Mouse (Mus musculus) retina, embryonic 14.5 days (tissue): ENCODE data around the gene Ifi203.
"Not testable (repeated sequence)": the region's sequence is repeated elsewhere in the genome, so short reads cannot be mapped to it uniquely, and the experiment has no call there.

ENCODE experiments used
- DNase-seq: peaks from one replicate; pipeline ENCODE4 v3.0.0-alpha.2; 2015; ENCODE audit warnings: low spot score

The Ifi203 gene

DNA sequence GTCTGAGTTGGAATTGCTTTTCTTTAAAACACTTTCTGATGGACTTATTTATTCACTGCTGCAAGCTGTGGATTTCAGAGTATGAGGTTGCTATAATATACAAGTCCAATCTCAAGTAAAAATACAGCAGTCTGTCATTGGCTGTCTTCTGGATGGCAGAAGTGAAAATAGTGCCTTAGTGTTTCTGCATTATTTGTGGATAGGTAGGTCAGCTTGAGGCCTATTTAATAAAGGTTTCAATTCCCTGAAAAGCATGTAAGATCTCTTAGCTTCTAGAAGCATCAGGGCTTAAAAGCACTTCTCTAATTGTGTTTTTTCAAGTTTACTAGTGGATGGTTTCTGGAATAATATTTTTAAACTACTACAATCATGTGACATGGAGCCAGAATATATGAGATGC is 52.7 kb downstream of the Ifi203 start:
- DNase-seq = not testable (repeated sequence)

GRCm38 (mm10) chr1:173887026-173887787 is 55.3 kb downstream of the Ifi203 start:
- DNase-seq = not testable (repeated sequence)

- DNase-seq = not testable (repeated sequence)
These were observed 62.3 kb downstream of the Ifi203 start for GRCm38 (mm10) chr1:173880004-173880666.

- not testable (repeated sequence) for DNase-seq
These were observed 63.1 kb downstream of the Ifi203 start for GRCm38 (mm10) chr1:173879225-173879987.

GRCm38 (mm10) chr1:173878264-173878663 is 64.2 kb downstream of the Ifi203 start:
- DNase-seq = not testable (repeated sequence)

DNA sequence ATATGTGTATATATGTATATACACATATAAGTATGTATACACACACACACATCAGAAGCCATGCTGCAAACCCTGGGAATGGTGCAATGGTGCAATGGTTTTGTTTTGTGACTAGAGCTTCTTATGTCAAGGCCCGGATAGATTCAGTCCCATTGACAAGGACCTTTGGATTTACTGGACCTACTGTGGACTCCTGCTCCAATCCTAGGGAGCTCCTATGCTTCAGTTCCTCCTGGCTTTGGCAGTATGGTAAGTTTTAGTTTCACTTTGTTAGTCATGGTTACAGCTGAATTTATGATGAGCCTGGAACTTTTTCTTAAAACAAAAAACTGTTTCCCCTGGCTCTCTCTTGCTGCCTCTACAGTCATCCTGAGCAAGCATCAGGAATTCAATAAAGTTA is 65.3 kb downstream of the Ifi203 start:
- DNase-seq = not testable (repeated sequence)
